Mouse (Mus musculus) lung, embryonic 16.5 days (tissue): ENCODE measurements around the gene Cib2. TPM values are rescaled to one million over a fixed set of nuclear protein-coding genes. Genes with fewer than 3 reads are reported as not detected.

Source experiments
- ATAC-seq: fragments of 200-750 bp; cut with Nextera tagmentation; 2 replicates; pipeline ENCODE4 v1.8.0; 2017; ENCODE audit warnings: low read depth, mild to moderate bottlenecking, moderate library complexity
- H3K27ac ChIP-seq: fragments of 300-500 bp; sonication (generic); 2 replicates; pipeline ENCODE4 v1.5.1; 2014; ENCODE audit warnings: mild to moderate bottlenecking, control low read depth, low read length
- H3K27me3 ChIP-seq: fragments of 300-500 bp; sonication (generic); 2 replicates; pipeline ENCODE4 v1.6.1; 2014; ENCODE audit warnings: low read depth, low read length, mixed read lengths; ENCODE audit not compliant: control insufficient read depth, insufficient read depth
- H3K36me3 ChIP-seq: fragments of 300-500 bp; sonication (generic); 2 replicates; pipeline ENCODE4 v1.6.1; 2014; ENCODE audit warnings: low read length; ENCODE audit not compliant: control insufficient read depth, insufficient read depth
- H3K4me1 ChIP-seq: fragments of 300-500 bp; sonication (generic); replicated peaks from 2 replicates; pipeline ENCODE4 v1.6.1; 2014; ENCODE audit warnings: low read length, mixed read lengths; ENCODE audit not compliant: control insufficient read depth, insufficient read depth
- H3K4me2 ChIP-seq: fragments of 300-500 bp; sonication (generic); 2 replicates; pipeline ENCODE4 v1.6.1; 2014; ENCODE audit warnings: low read depth, low read length, control low read depth
- H3K4me3 ChIP-seq: fragments of 300-500 bp; sonication (generic); 2 replicates; pipeline ENCODE4 v1.5.1; 2014; ENCODE audit warnings: mild to moderate bottlenecking, low read length, control low read depth
- H3K9ac ChIP-seq: fragments of 300-500 bp; sonication (generic); 2 replicates; pipeline ENCODE4 v1.6.1; 2014; ENCODE audit warnings: low read length, control low read depth
- H3K9me3 ChIP-seq: fragments of 300-500 bp; sonication (generic); 2 replicates; pipeline ENCODE4 v1.6.1; 2016; ENCODE audit warnings: low read length; ENCODE audit not compliant: control insufficient read depth
- WGBS: fragments of 180-500 bp; shearing (Covaris S2); extraction: QIAGEN DNeasy Blood & Tissue Kit; methylation state at CpG from one replicate; pipeline ENCODE4 v1.1.7; 2014; 5-methylcytosine and 5-hydroxymethylcytosine counted together
- polyA plus RNA-seq: library from polyadenylated mRNA; unstranded; fragments of >200 nt; fragmentation: Nextera tagmentation; extraction: Ambion mirVana; gene quantifications from 2 replicates; pipeline ENCODE4 v1.2.1, GENCODE M21; 2015

Gene Cib2
- polyA plus RNA-seq, 1 experiment from 2014 or later, result 10.2 TPM

DNA sequence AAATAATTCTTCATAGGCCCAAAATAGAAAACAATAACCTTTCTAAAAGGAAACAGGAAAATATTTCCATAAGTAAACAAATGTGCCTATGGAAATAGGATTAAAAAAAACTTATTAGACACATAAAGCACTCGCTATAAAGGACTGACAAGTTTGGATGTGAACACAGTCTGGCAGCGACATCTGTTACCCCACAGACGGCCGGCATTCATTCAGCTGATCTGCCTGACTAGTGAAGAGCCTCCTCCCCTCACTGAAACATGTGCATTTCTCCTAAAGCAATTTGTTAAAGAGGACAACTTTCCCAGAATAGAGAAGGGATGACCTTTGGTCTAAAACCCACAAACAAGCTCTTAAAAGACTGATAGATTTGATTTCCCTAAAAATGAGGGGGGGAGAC is 23.0 kb downstream of the Cib2 start:
- Histone ChIP-seq H3K36me3 (no peaks in the 10 kb centered on the region), H3K4me2 (no peak overlapping the region), H3K9me3 (no peaks in the 10 kb centered on the region), H3K27ac (no peak overlapping the region), H3K4me1 (peaks cover 3% of the 10 kb centered on the region; the same call in 1 of the 2 replicates), H3K27me3 (no peaks in the 10 kb centered on the region), H3K4me3 (no peak overlapping the region), H3K9ac (no peak overlapping the region)
- ATAC-seq, result no peak
- 42% methylated on average over 4 of the region's 4 CpGs for WGBS

DNA sequence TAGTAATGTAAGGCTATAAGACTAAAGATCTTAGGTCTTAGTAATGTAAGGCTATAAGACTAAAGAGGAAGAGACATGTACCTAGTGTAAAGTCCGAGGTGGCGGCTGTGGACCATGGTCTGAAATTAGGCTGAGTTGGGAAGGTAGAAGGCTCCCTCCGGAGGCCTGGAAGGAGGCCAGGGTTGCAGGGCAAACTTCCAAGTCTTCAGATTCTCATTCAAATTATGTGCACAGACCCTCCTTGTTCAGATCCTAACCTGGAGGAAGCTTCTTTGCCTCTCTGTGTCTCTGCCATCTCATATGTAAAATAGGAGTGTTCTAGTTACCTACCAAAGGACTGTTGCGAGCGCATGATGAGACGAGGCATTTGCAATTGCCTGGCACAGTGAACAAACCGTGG is 23.8 kb downstream of the Cib2 start:
- no peak overlapping the region for H3K27ac ChIP-seq
- no peaks in the 10 kb centered on the region for H3K9me3 ChIP-seq
- WGBS, result 72% methylated on average over 7 of the region's 7 CpGs
- no peak overlapping the region for H3K9ac ChIP-seq
- no peaks in the 10 kb centered on the region for H3K27me3 ChIP-seq
- no peak overlapping the region for H3K4me3 ChIP-seq
- no peaks in the 10 kb centered on the region for H3K36me3 ChIP-seq
- H3K4me1 ChIP-seq, result peaks cover 3% of the 10 kb centered on the region; the same call in 1 of the 2 replicates
- no peak overlapping the region for H3K4me2 ChIP-seq
- no peak for ATAC-seq

DNA sequence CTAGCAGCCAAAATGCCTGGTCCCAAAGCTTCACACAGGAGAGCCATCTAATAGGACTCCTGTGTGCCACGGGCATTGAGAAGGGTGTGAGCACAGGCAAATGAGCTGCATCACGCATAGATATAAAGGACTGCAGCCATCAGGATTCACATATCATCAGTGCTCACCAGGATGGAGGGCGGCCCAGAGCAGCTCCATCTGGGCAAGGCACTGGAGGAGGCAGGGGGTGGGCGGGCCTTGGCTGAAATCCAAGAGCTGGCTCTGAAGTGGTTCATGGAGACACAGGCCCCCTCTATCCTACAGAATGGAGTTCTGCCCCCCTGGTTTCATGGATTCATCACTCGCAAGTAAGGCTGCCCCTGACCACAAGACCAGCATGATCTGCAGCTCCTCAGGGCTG is 26.0 kb downstream of the Cib2 start:
- no peaks in the 10 kb centered on the region for H3K9me3 ChIP-seq
- H3K4me3 ChIP-seq, result no peak overlapping the region
- H3K4me2 ChIP-seq, result no peak overlapping the region
- ATAC-seq, result 0 out of 2 replicates have a peak, but pooled peaks have one; percentile 20
- no peak overlapping the region for H3K27ac ChIP-seq
- H3K36me3 ChIP-seq, result no peaks in the 10 kb centered on the region
- H3K27me3 ChIP-seq, result no peaks in the 10 kb centered on the region
- H3K9ac ChIP-seq, result no peak overlapping the region
- peaks cover 3% of the 10 kb centered on the region; the same call in 1 of the 2 replicates for H3K4me1 ChIP-seq
- WGBS, result 28% methylated on average over 5 of the region's 5 CpGs

DNA sequence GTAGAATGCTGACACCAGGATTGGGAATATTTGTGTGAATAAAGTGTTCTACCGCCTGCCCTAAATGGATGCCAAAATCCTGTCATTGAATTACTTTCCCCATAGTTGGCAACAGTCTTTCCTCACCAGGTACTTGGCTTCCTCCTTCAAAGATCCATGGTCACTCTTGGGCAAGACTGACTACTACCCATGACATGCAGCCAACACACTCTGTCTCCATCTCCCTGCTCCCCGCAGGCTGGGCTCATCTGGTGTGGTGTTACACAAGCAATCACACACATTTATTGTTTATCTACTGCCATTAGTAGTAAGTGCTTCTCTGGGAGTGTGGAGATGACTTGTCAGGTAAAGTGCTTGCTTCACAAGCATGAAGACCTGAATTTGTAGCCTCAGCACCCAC is 27.1 kb downstream of the Cib2 start:
- Histone ChIP-seq H3K27me3 (no peaks in the 10 kb centered on the region), H3K4me1 (peaks cover 3% of the 10 kb centered on the region; the same call in 1 of the 2 replicates), H3K9ac (no peak overlapping the region), H3K4me2 (no peak overlapping the region), H3K9me3 (no peaks in the 10 kb centered on the region), H3K27ac (no peak overlapping the region), H3K4me3 (no peak overlapping the region), H3K36me3 (no peaks in the 10 kb centered on the region)
- no peak for ATAC-seq
- 84% methylated on average over 2 of the region's 2 CpGs for WGBS

DNA sequence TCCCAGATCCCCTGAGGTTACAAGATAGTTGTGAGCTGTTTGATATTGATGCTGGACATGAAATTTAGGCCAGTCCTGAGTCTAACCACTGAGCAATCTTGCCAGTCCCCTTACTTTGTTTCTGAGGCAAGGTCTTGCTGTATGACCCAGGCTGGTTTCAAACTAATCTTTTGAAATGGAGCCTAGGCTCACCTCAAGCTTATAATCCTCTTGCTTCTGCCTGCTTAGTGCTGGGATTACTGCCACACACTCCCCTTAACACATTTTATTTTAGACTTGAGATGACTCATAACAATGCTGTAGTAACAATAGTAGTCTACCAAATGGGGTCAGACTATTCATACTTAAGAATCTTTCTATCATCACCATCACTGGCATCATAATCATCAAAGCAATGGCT is 28.6 kb downstream of the Cib2 start:
- Histone ChIP-seq H3K36me3 (no peaks in the 10 kb centered on the region), H3K9me3 (no peaks in the 10 kb centered on the region), H3K9ac (no peak overlapping the region), H3K27ac (no peak overlapping the region), H3K27me3 (no peaks in the 10 kb centered on the region), H3K4me3 (no peak overlapping the region), H3K4me2 (no peak overlapping the region), H3K4me1 (peaks cover 3% of the 10 kb centered on the region; the same call in 1 of the 2 replicates)
- no peak for ATAC-seq

DNA sequence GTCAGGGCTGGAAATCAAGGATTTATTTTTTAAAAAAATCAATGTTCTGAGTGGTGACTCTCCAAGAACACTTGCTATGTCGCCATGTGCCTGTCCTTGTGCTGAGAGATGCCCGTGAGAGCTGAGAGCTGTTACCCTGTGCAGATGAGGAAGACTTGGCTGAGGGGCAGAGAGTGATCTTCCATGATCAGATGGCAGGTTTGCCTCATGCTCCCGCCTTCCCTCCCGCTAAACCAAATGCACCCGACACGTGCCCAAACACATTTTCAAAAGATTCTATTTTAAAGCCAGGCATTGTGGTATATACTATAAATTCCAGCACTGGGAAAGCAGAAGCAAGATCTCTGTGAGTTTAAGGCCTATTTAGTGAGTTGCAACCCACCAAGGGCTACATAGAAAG is 29.2 kb downstream of the Cib2 start:
- WGBS, result 79% methylated on average over 6 of the region's 6 CpGs
- Histone ChIP-seq H3K27me3 (no peaks in the 10 kb centered on the region), H3K36me3 (no peaks in the 10 kb centered on the region), H3K27ac (no peak overlapping the region), H3K4me1 (peaks cover 3% of the 10 kb centered on the region; the same call in 1 of the 2 replicates), H3K4me2 (no peak overlapping the region), H3K4me3 (no peak overlapping the region), H3K9ac (no peak overlapping the region), H3K9me3 (no peaks in the 10 kb centered on the region)
- ATAC-seq, result no peak

DNA sequence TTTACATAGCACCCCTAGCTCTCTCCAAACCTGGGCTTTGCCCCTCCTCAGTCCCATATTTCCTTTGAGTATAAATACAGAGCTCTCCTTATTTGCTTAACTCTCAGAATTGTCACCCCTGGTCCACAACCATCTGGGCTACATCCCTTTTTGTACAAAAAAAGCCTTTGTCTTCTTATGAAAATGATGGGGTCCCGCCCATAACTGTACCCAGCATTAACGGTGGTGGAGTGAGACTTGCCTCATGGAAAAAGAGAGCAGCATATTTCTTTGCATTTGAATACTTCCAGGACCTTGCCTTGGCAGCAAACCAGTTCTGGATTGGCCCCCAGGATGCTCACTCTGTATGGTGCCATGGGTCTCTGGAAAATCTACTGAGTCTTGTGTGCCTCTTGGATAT is 30.1 kb downstream of the Cib2 start:
- peaks cover 3% of the 10 kb centered on the region; the same call in 1 of the 2 replicates for H3K4me1 ChIP-seq

DNA sequence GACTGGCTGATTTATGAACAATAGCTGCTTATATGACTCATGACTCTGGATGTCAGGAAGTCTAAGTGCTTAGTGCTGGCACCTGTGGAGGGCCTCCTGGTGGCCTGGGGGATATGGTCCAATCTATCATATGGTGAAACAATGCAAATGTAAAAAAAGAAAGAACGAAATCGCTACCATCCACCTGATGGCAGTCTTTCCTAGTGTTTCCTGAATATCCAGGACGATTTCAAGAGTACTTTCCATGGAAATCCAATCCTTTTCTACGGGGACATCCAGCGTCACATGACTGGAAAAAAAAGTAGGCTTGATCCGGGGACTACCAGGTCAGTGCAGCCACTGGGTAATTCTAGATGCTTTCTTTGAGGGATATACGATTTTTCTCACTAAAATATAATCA is 32.3 kb downstream of the Cib2 start:
- Histone ChIP-seq H3K9me3 (no peaks in the 10 kb centered on the region), H3K4me3 (no peak overlapping the region), H3K27ac (no peak overlapping the region), H3K27me3 (no peaks in the 10 kb centered on the region), H3K9ac (no peak overlapping the region), H3K4me2 (no peak overlapping the region), H3K36me3 (no peaks in the 10 kb centered on the region), H3K4me1 (no peaks in the 10 kb centered on the region)
- WGBS, result 64% methylated on average over 7 of the region's 7 CpGs
- ATAC-seq, result no peak

More for the DNA sequence above, 30.1 kb downstream of the Cib2 start:
- Histone ChIP-seq H3K9ac (no peak overlapping the region), H3K36me3 (no peaks in the 10 kb centered on the region), H3K27me3 (no peaks in the 10 kb centered on the region), H3K27ac (no peak overlapping the region), H3K9me3 (no peaks in the 10 kb centered on the region), H3K4me3 (no peak overlapping the region), H3K4me2 (no peak overlapping the region)
- ATAC-seq, result no peak
- WGBS, result 64% methylated on average over 2 of the region's 2 CpGs

DNA sequence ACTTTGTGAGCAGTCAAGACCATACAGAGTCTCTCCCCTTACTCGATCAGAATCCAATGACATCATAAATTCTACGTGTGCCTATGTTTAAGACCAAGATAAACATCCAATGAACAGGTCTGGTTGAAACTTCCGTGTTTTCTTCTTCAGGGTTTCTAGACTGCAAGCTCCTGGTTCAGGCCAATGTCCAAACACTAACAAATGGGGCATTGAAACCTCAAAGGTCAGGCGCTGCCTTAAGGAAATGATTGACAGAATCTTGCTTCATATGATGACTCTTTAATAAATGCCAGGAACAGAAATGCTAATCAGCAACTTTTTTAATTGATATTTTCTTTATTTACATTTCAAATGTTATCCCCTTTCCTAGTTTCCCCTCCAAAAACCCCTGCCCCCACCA is 39.7 kb downstream of the Cib2 start:
- H3K4me1 ChIP-seq, result no peaks in the 10 kb centered on the region
- no peak for ATAC-seq
- 70% methylated on average over 4 of the region's 4 CpGs for WGBS
- no peak overlapping the region for H3K9ac ChIP-seq
- H3K27me3 ChIP-seq, result no peaks in the 10 kb centered on the region
- no peak overlapping the region for H3K4me2 ChIP-seq
- no peaks in the 10 kb centered on the region for H3K9me3 ChIP-seq
- H3K4me3 ChIP-seq, result no peak overlapping the region
- no peak overlapping the region for H3K27ac ChIP-seq
- no peaks in the 10 kb centered on the region for H3K36me3 ChIP-seq

DNA sequence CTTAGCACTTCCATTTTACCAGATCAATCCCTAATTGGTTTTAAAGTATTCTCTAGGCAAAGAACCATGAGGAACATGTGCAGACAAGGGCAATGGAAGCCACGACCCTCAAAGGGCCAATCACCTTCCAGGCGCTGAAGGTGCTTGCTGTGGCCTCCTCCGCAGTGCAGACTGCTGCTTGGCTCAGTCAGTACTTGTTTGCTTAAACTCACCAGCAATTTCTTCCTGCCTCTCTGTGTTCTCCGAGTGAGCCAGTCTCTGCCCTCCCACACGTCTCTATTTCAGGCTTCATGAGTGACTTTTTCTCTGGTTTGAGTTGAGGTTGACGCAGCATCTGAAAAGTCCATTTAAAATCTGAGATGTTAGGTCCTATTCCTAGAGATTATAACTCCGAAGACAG is 41.1 kb downstream of the Cib2 start:
- Histone ChIP-seq H3K36me3 (no peaks in the 10 kb centered on the region), H3K4me3 (no peak overlapping the region), H3K4me1 (no peaks in the 10 kb centered on the region), H3K4me2 (no peak overlapping the region), H3K27me3 (no peaks in the 10 kb centered on the region), H3K9ac (no peak overlapping the region), H3K27ac (no peak overlapping the region), H3K9me3 (no peaks in the 10 kb centered on the region)
- ATAC-seq, result no peak
- 57% methylated on average over 7 of the region's 7 CpGs for WGBS
